Mouse (Mus musculus) thymus, adult 2 months (tissue): ENCODE data around the gene Phospho1. TPM values are rescaled to one million over a fixed set of nuclear protein-coding genes. Genes with fewer than 3 reads are reported as not detected.
"Not testable (repeated sequence)": the region's sequence is repeated elsewhere in the genome, so short reads cannot be mapped to it uniquely, and the experiment has no call there.

Experiments used
- DNase-seq: peaks from one replicate; pipeline ENCODE4 v3.0.0; 2021
- H3K27ac ChIP-seq: fragments of 200-500 bp; 2 replicates; pipeline ENCODE4 v1.5.1; 2012; ENCODE audit warnings: low read length, control low read depth; ENCODE audit not compliant: control insufficient read depth, insufficient read depth
- H3K27me3 ChIP-seq: fragments of 200-500 bp; 2 replicates; pipeline ENCODE4 v1.6.1; 2012; ENCODE audit warnings: mild to moderate bottlenecking, low read length, moderate library complexity, mixed read lengths; ENCODE audit not compliant: control insufficient read depth, insufficient read depth
- H3K36me3 ChIP-seq: fragments of 200-500 bp; 2 replicates; pipeline ENCODE4 v1.6.1; 2012; ENCODE audit warnings: mild to moderate bottlenecking, low read length, moderate library complexity; ENCODE audit not compliant: control insufficient read depth, insufficient read depth
- H3K4me1 ChIP-seq: fragments of 200-500 bp; replicated peaks from 2 replicates; pipeline ENCODE4 v1.6.1; 2012; ENCODE audit warnings: low read length; ENCODE audit not compliant: control insufficient read depth, insufficient read depth
- H3K4me3 ChIP-seq: fragments of 200-500 bp; 2 replicates; pipeline ENCODE4 v1.5.1; 2012; ENCODE audit warnings: mild to moderate bottlenecking, low read length, control low read depth, moderate library complexity; ENCODE audit not compliant: control insufficient read depth, insufficient read depth
- CTCF ChIP-seq: fragments of 200-500 bp; IDR thresholded peaks from 2 replicates; pipeline ENCODE4 v1.5.1; 2012; ENCODE audit warnings: mild to moderate bottlenecking, control low read depth, low read length, moderate library complexity, borderline replicate concordance; ENCODE audit not compliant: control insufficient read depth, poor library complexity, insufficient read depth; ENCODE audit errors: extremely low read depth
- POLR2A ChIP-seq: fragments of 200-500 bp; IDR thresholded peaks from 2 replicates; pipeline ENCODE4 v1.6.1; 2012; ENCODE audit warnings: mild to moderate bottlenecking, low read length, control low read depth, moderate library complexity; ENCODE audit not compliant: control insufficient read depth, poor library complexity, insufficient read depth; ENCODE audit errors: extremely low read depth
- WGBS: fragments of 180-500 bp; shearing (Covaris S2); methylation state at CpG from one replicate; pipeline ENCODE4 v1.1.7; 2018; 5-methylcytosine and 5-hydroxymethylcytosine counted together
- polyA plus RNA-seq: library from polyadenylated mRNA; depleted of rRNA; stranded (reverse); fragments of >200 nt; gene quantifications from 2 replicates; pipeline ENCODE4 v1.2.3, GENCODE M21; 2012; rRNA removed

The Phospho1 gene
- polyA plus RNA-seq, 1 experiment, result 24.9 TPM

- H3K27me3 ChIP-seq, result no peaks in the 10 kb centered on the region
- no peaks in the 10 kb centered on the region for H3K36me3 ChIP-seq
- no peak for TF ChIP-seq CTCF
- no peak overlapping the region for H3K27ac ChIP-seq
- no peak overlapping the region for H3K4me3 ChIP-seq
- peaks cover 3% of the 10 kb centered on the region for H3K4me1 ChIP-seq
- 60% methylated on average over 3 of the region's 3 CpGs for WGBS
- DNase-seq, result no peak
Observed at GRCm38 (mm10) chr11:95860071-95860490, 35.8 kb downstream of the Phospho1 start.

GRCm38 (mm10) chr11:95861397-95861796 lies 37.1 kb downstream of the Phospho1 start:
- Histone ChIP-seq H3K4me1 (peaks cover 3% of the 10 kb centered on the region), H3K36me3 (no peaks in the 10 kb centered on the region), H3K27ac (no peak overlapping the region), H3K27me3 (no peaks in the 10 kb centered on the region), H3K4me3 (no peak overlapping the region)
- TF ChIP-seq CTCF, result no peak
- TF ChIP-seq POLR2A, result no peak
- WGBS, result over 99% methylated on average over 8 of the region's 8 CpGs
- DNase-seq, result no peak

- DNase-seq, result no peak
- Histone ChIP-seq H3K27me3 (no peaks in the 10 kb centered on the region), H3K4me1 (no peaks in the 10 kb centered on the region), H3K36me3 (no peaks in the 10 kb centered on the region), H3K27ac (no peak overlapping the region), H3K4me3 (no peak overlapping the region)
- TF ChIP-seq CTCF (no peak), POLR2A (no peak)
- WGBS, result 85% methylated on average over 4 of the region's 4 CpGs
Observed at GRCm38 (mm10) chr11:95869442-95869841, 45.1 kb downstream of the Phospho1 start.

- no peak overlapping the region for H3K4me3 ChIP-seq
- no peaks in the 10 kb centered on the region for H3K36me3 ChIP-seq
- no peak for DNase-seq
- TF ChIP-seq POLR2A, result no peak
- TF ChIP-seq CTCF, result no peak
- H3K27ac ChIP-seq, result no peak overlapping the region
- H3K27me3 ChIP-seq, result no peaks in the 10 kb centered on the region
- H3K4me1 ChIP-seq, result no peaks in the 10 kb centered on the region
- 66% methylated on average over 6 of the region's 6 CpGs for WGBS
Observed at GRCm38 (mm10) chr11:95869918-95870470, 45.7 kb downstream of the Phospho1 start.

- no peak for DNase-seq
- no peak overlapping the region for H3K4me3 ChIP-seq
- TF ChIP-seq CTCF, result no peak
- no peak for TF ChIP-seq POLR2A
- peaks cover 6% of the 10 kb centered on the region for H3K4me1 ChIP-seq
- no peaks in the 10 kb centered on the region for H3K36me3 ChIP-seq
- 53% methylated on average over 9 of the region's 9 CpGs for WGBS
- no peak overlapping the region for H3K27ac ChIP-seq
- no peaks in the 10 kb centered on the region for H3K27me3 ChIP-seq
Observed at GRCm38 (mm10) chr11:95875804-95876203, 51.5 kb downstream of the Phospho1 start.

GRCm38 (mm10) chr11:95876296-95876695 lies 52.0 kb downstream of the Phospho1 start:
- Histone ChIP-seq H3K4me3 (no peak overlapping the region), H3K36me3 (no peaks in the 10 kb centered on the region), H3K4me1 (peaks cover 6% of the 10 kb centered on the region), H3K27me3 (no peaks in the 10 kb centered on the region), H3K27ac (no peak overlapping the region)
- 27% methylated on average over 7 of the region's 7 CpGs for WGBS
- DNase-seq, result peak; percentile 53
- no peak for TF ChIP-seq CTCF
- TF ChIP-seq POLR2A, result no peak

GRCm38 (mm10) chr11:95879861-95880260 lies 55.6 kb downstream of the Phospho1 start:
- H3K27me3 ChIP-seq, DNase-seq, H3K4me3 ChIP-seq, H3K4me1 ChIP-seq, H3K27ac ChIP-seq, H3K36me3 ChIP-seq: not testable (repeated sequence)
- WGBS, result 96% methylated on average over 2 of the region's 2 CpGs

Other genes with a start within 250 kb of the Phospho1 start
- 6.4 and 7.0 TPM in 2 replicates for gene Ngfr, start 236.8 kb upstream of the Phospho1 start, polyA plus RNA-seq
- 88.9 and 103 TPM in 2 replicates for gene Phb, start 157.5 kb upstream of the Phospho1 start, polyA plus RNA-seq
- gene Zfp652, start 111.8 kb upstream of the Phospho1 start, polyA plus RNA-seq, result 34.1 and 38.6 TPM in 2 replicates
- gene B130006D01Rik, start 100.9 kb upstream of the Phospho1 start, polyA plus RNA-seq, result 0.34 and 0.38 TPM in 2 replicates
- gene Gngt2, start 12.7 kb downstream of the Phospho1 start, polyA plus RNA-seq, result 28.6 and 32.5 TPM in 2 replicates
- gene Abi3, start 18.0 kb downstream of the Phospho1 start, polyA plus RNA-seq, result 606 and 690 TPM in 2 replicates
- not detected in 2 replicates for gene B4galnt2, start 90.4 kb downstream of the Phospho1 start, polyA plus RNA-seq
- gene Igf2bp1, start 181.4 kb downstream of the Phospho1 start, polyA plus RNA-seq, result 0.01 and 0.13 TPM in 2 replicates
- gene Gip, start 200.0 kb downstream of the Phospho1 start, polyA plus RNA-seq, result 0.26 and 0.86 TPM in 2 replicates
- gene Snf8, start 210.4 kb downstream of the Phospho1 start, polyA plus RNA-seq, result 28.7 and 30.3 TPM in 2 replicates
- 43.3 and 47.9 TPM in 2 replicates for gene Ube2z, start 240.9 kb downstream of the Phospho1 start, polyA plus RNA-seq